Mouse (Mus musculus): ENCODE results near the gene Gnb5. TPM values are rescaled to one million over a fixed set of nuclear protein-coding genes. Genes with fewer than 3 reads are reported as not detected.

Gnb5 gene
- polyA plus RNA-seq (2014; fragmentation: Nextera tagmentation; extraction: Ambion mirVana): 34.7 and 34.8 TPM in 2 replicates

- ATAC-seq (ENCODE audit: low FRiP score): no peak
- H3K4me3 ChIP-seq (ENCODE audit: low read depth, low read length): no peak within 1 kb of the TSS
- H3K9ac ChIP-seq (ENCODE audit: low read depth, low read length): no peak within 1 kb of the TSS
- no peak within 1 kb of the TSS for H3K4me2 ChIP-seq (replicated peaks; ENCODE audit: low read depth, low read length)
- no peak within 1 kb of the TSS for H3K27ac ChIP-seq (ENCODE audit: low read depth, low read length)
- H3K27me3 ChIP-seq (ENCODE audit: control insufficient read depth, insufficient read depth, low read length): no peaks in the 10 kb centered on the region
- H3K4me1 ChIP-seq (replicated peaks; ENCODE audit: control insufficient read depth, insufficient read depth, low read length): no peaks in the 10 kb centered on the region
- H3K9me3 ChIP-seq (ENCODE audit: control insufficient read depth, low read length): no peaks in the 10 kb centered on the region
- no peak for DNase-seq (ENCODE audit: low spot score)
- H3K36me3 ChIP-seq (ENCODE audit: control insufficient read depth, insufficient read depth, low read length): no peaks in the 10 kb centered on the region
- 76% methylated on average over 11 of the region's 11 CpGs for WGBS
Observed at GRCm38 (mm10) chr9:75306126-75306898, at the start of gene Gnb5. TSS of gene Gnb5 (plus strand) at chr9:75306288.

- H3K9ac ChIP-seq (ENCODE audit: low read depth, low read length): no peak overlapping the region
- no peak for ATAC-seq (ENCODE audit: low FRiP score)
- H3K36me3 ChIP-seq (ENCODE audit: control insufficient read depth, insufficient read depth, low read length): no peaks in the 10 kb centered on the region
- no peak overlapping the region for H3K27ac ChIP-seq (ENCODE audit: low read depth, low read length)
- H3K9me3 ChIP-seq (ENCODE audit: control insufficient read depth, low read length): no peaks in the 10 kb centered on the region
- no peaks in the 10 kb centered on the region for H3K27me3 ChIP-seq (ENCODE audit: control insufficient read depth, insufficient read depth, low read length)
- WGBS: 65% methylated on average over 4 of the region's 4 CpGs
- no peak overlapping the region for H3K4me2 ChIP-seq (replicated peaks; ENCODE audit: low read depth, low read length)
- H3K4me1 ChIP-seq (replicated peaks; ENCODE audit: control insufficient read depth, insufficient read depth, low read length): peaks cover 5% of the 10 kb centered on the region
- DNase-seq (ENCODE audit: low spot score): no peak
- H3K4me3 ChIP-seq (ENCODE audit: low read depth, low read length): no peak overlapping the region
Observed at GRCm38 (mm10) chr9:75258792-75259191, 47.3 kb upstream of the Gnb5 start.

- H3K4me2 ChIP-seq (replicated peaks; ENCODE audit: low read depth, low read length): no peak overlapping the region
- no peak overlapping the region for H3K4me3 ChIP-seq (ENCODE audit: low read depth, low read length)
- H3K9ac ChIP-seq (ENCODE audit: low read depth, low read length): no peak overlapping the region
- H3K27ac ChIP-seq (ENCODE audit: low read depth, low read length): no peak overlapping the region
- peak; percentile 36 for DNase-seq (ENCODE audit: low spot score)
- WGBS: 87% methylated on average over 4 of the region's 4 CpGs
- no peak for ATAC-seq (ENCODE audit: low FRiP score)
- H3K4me1 ChIP-seq (replicated peaks; ENCODE audit: control insufficient read depth, insufficient read depth, low read length): peaks cover 2% of the 10 kb centered on the region
- H3K9me3 ChIP-seq (ENCODE audit: control insufficient read depth, low read length): no peaks in the 10 kb centered on the region
- H3K27me3 ChIP-seq (ENCODE audit: control insufficient read depth, insufficient read depth, low read length): no peaks in the 10 kb centered on the region
- H3K36me3 ChIP-seq (ENCODE audit: control insufficient read depth, insufficient read depth, low read length): no peaks in the 10 kb centered on the region
Observed at GRCm38 (mm10) chr9:75259656-75260055, 46.4 kb upstream of the Gnb5 start.

GRCm38 (mm10) chr9:75261332-75261872 is 44.7 kb upstream of the Gnb5 start:
- Histone ChIP-seq H3K27me3 (ENCODE audit: control insufficient read depth, insufficient read depth, low read length) (no peaks in the 10 kb centered on the region), H3K9ac (ENCODE audit: low read depth, low read length) (no peak overlapping the region), H3K4me2 (replicated peaks; ENCODE audit: low read depth, low read length) (no peak overlapping the region), H3K27ac (ENCODE audit: low read depth, low read length) (peak overlapping the region; percentile 82), H3K36me3 (ENCODE audit: control insufficient read depth, insufficient read depth, low read length) (no peaks in the 10 kb centered on the region), H3K4me1 (replicated peaks; ENCODE audit: control insufficient read depth, insufficient read depth, low read length) (peaks cover 2% of the 10 kb centered on the region), H3K9me3 (ENCODE audit: control insufficient read depth, low read length) (no peaks in the 10 kb centered on the region), H3K4me3 (ENCODE audit: low read depth, low read length) (no peak overlapping the region)
- 4% methylated on average over 8 of the region's 8 CpGs for WGBS
- ATAC-seq (ENCODE audit: low FRiP score) (peak; percentile 89), DNase-seq (ENCODE audit: low spot score) (peak; percentile 70)

GRCm38 (mm10) chr9:75262235-75262826 is 43.8 kb upstream of the Gnb5 start:
- Histone ChIP-seq H3K4me3 (ENCODE audit: low read depth, low read length) (no peak overlapping the region), H3K36me3 (ENCODE audit: control insufficient read depth, insufficient read depth, low read length) (no peaks in the 10 kb centered on the region), H3K9me3 (ENCODE audit: control insufficient read depth, low read length) (no peaks in the 10 kb centered on the region), H3K4me2 (replicated peaks; ENCODE audit: low read depth, low read length) (no peak overlapping the region), H3K9ac (ENCODE audit: low read depth, low read length) (no peak overlapping the region), H3K27me3 (ENCODE audit: control insufficient read depth, insufficient read depth, low read length) (no peaks in the 10 kb centered on the region), H3K27ac (ENCODE audit: low read depth, low read length) (0 out of 2 replicates have a peak overlapping the region, but pooled peaks have one; percentile 82), H3K4me1 (replicated peaks; ENCODE audit: control insufficient read depth, insufficient read depth, low read length) (peaks cover 2% of the 10 kb centered on the region)
- DNase-seq (ENCODE audit: low spot score): peak; percentile 11
- ATAC-seq (ENCODE audit: low FRiP score): no peak
- WGBS: 69% methylated on average over 8 of the region's 8 CpGs

- Histone ChIP-seq H3K4me1 (replicated peaks; ENCODE audit: control insufficient read depth, insufficient read depth, low read length) (peaks cover 2% of the 10 kb centered on the region), H3K4me2 (replicated peaks; ENCODE audit: low read depth, low read length) (no peak overlapping the region), H3K4me3 (ENCODE audit: low read depth, low read length) (no peak overlapping the region), H3K9ac (ENCODE audit: low read depth, low read length) (no peak overlapping the region), H3K27ac (ENCODE audit: low read depth, low read length) (no peak overlapping the region), H3K36me3 (ENCODE audit: control insufficient read depth, insufficient read depth, low read length) (no peaks in the 10 kb centered on the region), H3K9me3 (ENCODE audit: control insufficient read depth, low read length) (no peaks in the 10 kb centered on the region), H3K27me3 (ENCODE audit: control insufficient read depth, insufficient read depth, low read length) (no peaks in the 10 kb centered on the region)
- ATAC-seq (ENCODE audit: low FRiP score) (no peak), DNase-seq (ENCODE audit: low spot score) (no peak)
- 56% methylated on average over 3 of the region's 3 CpGs for WGBS
Observed at GRCm38 (mm10) chr9:75264008-75264718, 41.9 kb upstream of the Gnb5 start.

GRCm38 (mm10) chr9:75267147-75267546 is 38.9 kb upstream of the Gnb5 start:
- ATAC-seq (ENCODE audit: low FRiP score) (no peak), DNase-seq (ENCODE audit: low spot score) (no peak)
- Histone ChIP-seq H3K9ac (ENCODE audit: low read depth, low read length) (no peak overlapping the region), H3K36me3 (ENCODE audit: control insufficient read depth, insufficient read depth, low read length) (no peaks in the 10 kb centered on the region), H3K27me3 (ENCODE audit: control insufficient read depth, insufficient read depth, low read length) (no peaks in the 10 kb centered on the region), H3K9me3 (ENCODE audit: control insufficient read depth, low read length) (no peaks in the 10 kb centered on the region), H3K4me1 (replicated peaks; ENCODE audit: control insufficient read depth, insufficient read depth, low read length) (no peaks in the 10 kb centered on the region), H3K4me2 (replicated peaks; ENCODE audit: low read depth, low read length) (no peak overlapping the region), H3K4me3 (ENCODE audit: low read depth, low read length) (no peak overlapping the region), H3K27ac (ENCODE audit: low read depth, low read length) (no peak overlapping the region)
- WGBS: 81% methylated on average over 6 of the region's 6 CpGs

- Histone ChIP-seq H3K27ac (ENCODE audit: low read depth, low read length) (no peak overlapping the region), H3K9ac (ENCODE audit: low read depth, low read length) (no peak overlapping the region), H3K4me1 (replicated peaks; ENCODE audit: control insufficient read depth, insufficient read depth, low read length) (no peaks in the 10 kb centered on the region), H3K36me3 (ENCODE audit: control insufficient read depth, insufficient read depth, low read length) (no peaks in the 10 kb centered on the region), H3K27me3 (ENCODE audit: control insufficient read depth, insufficient read depth, low read length) (no peaks in the 10 kb centered on the region), H3K4me3 (ENCODE audit: low read depth, low read length) (no peak overlapping the region), H3K4me2 (replicated peaks; ENCODE audit: low read depth, low read length) (no peak overlapping the region), H3K9me3 (ENCODE audit: control insufficient read depth, low read length) (no peaks in the 10 kb centered on the region)
- WGBS: 76% methylated on average over 6 of the region's 6 CpGs
- DNase-seq (ENCODE audit: low spot score) (no peak), ATAC-seq (ENCODE audit: low FRiP score) (no peak)
Observed at GRCm38 (mm10) chr9:75270382-75270781, 35.7 kb upstream of the Gnb5 start.

All from hindbrain, embryonic 11.5 days (tissue).